Mouse (Mus musculus) spleen, adult 2 months (tissue): ENCODE measurements at regions not wholly inside any gene's neighbourhood (a gene's known extent, or its start where the extent isn't known, plus 50 kb on each side); places are given as distances from the start of the nearest gene placed in this dataset.

Experiments used
- DNase-seq, 2 experiments: peaks; one replicate each; pipeline versions ENCODE4 v3.0.0 to v3.0.0-alpha.2; 2012 to 2021; ENCODE audit warnings: low spot score in 2 of 2, low read depth in 1 of 2
- H3K27ac ChIP-seq: fragments of 200-500 bp; 2 replicates; pipeline ENCODE4 v1.5.1; 2012; ENCODE audit warnings: low read length, inconsistent platforms; ENCODE audit not compliant: insufficient read depth
- H3K27me3 ChIP-seq: fragments of 200-500 bp; 2 replicates; pipeline ENCODE4 v1.6.1; 2012; ENCODE audit warnings: mild to moderate bottlenecking, moderate library complexity, low read length, inconsistent platforms; ENCODE audit not compliant: control insufficient read depth, insufficient read depth
- H3K36me3 ChIP-seq: fragments of 200-500 bp; 2 replicates; pipeline ENCODE4 v1.6.1; 2012; ENCODE audit warnings: mild to moderate bottlenecking, low read length, inconsistent platforms; ENCODE audit not compliant: control insufficient read depth, insufficient read depth
- H3K4me1 ChIP-seq: fragments of 200-500 bp; 2 replicates; pipeline ENCODE4 v1.6.1; 2011; ENCODE audit warnings: inconsistent platforms; ENCODE audit not compliant: control insufficient read depth, insufficient read depth, insufficient read length
- H3K4me3 ChIP-seq: fragments of 200-500 bp; 2 replicates; pipeline ENCODE4 v1.5.1; 2011; ENCODE audit warnings: mild to moderate bottlenecking, inconsistent platforms; ENCODE audit not compliant: insufficient read depth, insufficient read length; ENCODE audit errors: extremely low read depth
- CTCF ChIP-seq: fragments of 200-500 bp; IDR thresholded peaks from 2 replicates; pipeline ENCODE4 v1.5.1; 2011; ENCODE audit warnings: mild to moderate bottlenecking, inconsistent platforms; ENCODE audit not compliant: insufficient read depth, insufficient read length, insufficient replicate concordance; ENCODE audit errors: extremely low read depth
- POLR2A ChIP-seq: fragments of 200-500 bp; IDR thresholded peaks from 2 replicates; pipeline ENCODE4 v1.6.1; 2011; ENCODE audit warnings: low read depth, low read length, inconsistent platforms
- WGBS: fragments of 180-500 bp; shearing (Covaris S2); methylation state at CpG from one replicate; pipeline ENCODE4 v1.1.7; 2018; 5-methylcytosine and 5-hydroxymethylcytosine counted together

GRCm38 (mm10) chr7:63824009-63824408 lies 92.6 kb upstream of the E030018B13Rik start:
- DNase-seq: no peak
- no peaks in the 10 kb centered on the region for H3K27me3 ChIP-seq
- WGBS: 30% methylated on average over 7 of the region's 7 CpGs
- no peaks in the 10 kb centered on the region for H3K36me3 ChIP-seq
- H3K27ac ChIP-seq: no peak overlapping the region
- no peak overlapping the region for H3K4me3 ChIP-seq
- TF ChIP-seq POLR2A: no peak
- TF ChIP-seq CTCF: no peak
- H3K4me1 ChIP-seq: no peaks in the 10 kb centered on the region; the same call in 1 of the 2 replicates

- Histone ChIP-seq H3K4me3 (no peak overlapping the region), H3K36me3 (no peaks in the 10 kb centered on the region), H3K4me1 (no peaks in the 10 kb centered on the region), H3K27me3 (no peaks in the 10 kb centered on the region), H3K27ac (no peak overlapping the region)
- DNase-seq: no peak
- WGBS: 78% methylated on average over 9 of the region's 9 CpGs
- TF ChIP-seq POLR2A: no peak
- no peak for TF ChIP-seq CTCF
Observed at GRCm38 (mm10) chr7:63829362-63829920, 87.2 kb upstream of the E030018B13Rik start.

GRCm38 (mm10) chr7:63833676-63834075 lies 83.0 kb upstream of the E030018B13Rik start:
- Histone ChIP-seq H3K27ac (no peak overlapping the region), H3K4me3 (no peak overlapping the region), H3K27me3 (no peaks in the 10 kb centered on the region), H3K36me3 (no peaks in the 10 kb centered on the region), H3K4me1 (no peaks in the 10 kb centered on the region)
- DNase-seq: no peak
- no peak for TF ChIP-seq CTCF
- WGBS: 86% methylated on average over 6 of the region's 6 CpGs

- Histone ChIP-seq H3K36me3 (no peaks in the 10 kb centered on the region), H3K4me3 (no peak overlapping the region), H3K27ac (no peak overlapping the region), H3K27me3 (no peaks in the 10 kb centered on the region), H3K4me1 (no peaks in the 10 kb centered on the region)
- DNase-seq: no peak
- TF ChIP-seq CTCF (no peak), POLR2A (no peak)
Observed at GRCm38 (mm10) chr7:63835958-63836357, 80.7 kb upstream of the E030018B13Rik start.
